Mouse (Mus musculus) midbrain, postnatal 0 days (tissue): ENCODE measurements at regions not wholly inside any gene's neighbourhood (a gene's known extent, or its start where the extent isn't known, plus 50 kb on each side); places are given as distances from the start of the nearest gene placed in this dataset.
"Not testable (repeated sequence)": the region's sequence is repeated elsewhere in the genome, so short reads cannot be mapped to it uniquely, and the experiment has no call there.

Experiments used
- ATAC-seq: fragments of 200-750 bp; cut with Nextera tagmentation; 2 replicates; pipeline ENCODE4 v1.8.0; 2017; ENCODE audit warnings: moderate number of reproducible peaks, mild to moderate bottlenecking, moderate TSS enrichment, moderate library complexity; ENCODE audit not compliant: low FRiP score
- DNase-seq: peaks from one replicate; pipeline ENCODE4 v3.0.0-alpha.2; 2015; ENCODE audit warnings: low spot score
- H3K27ac ChIP-seq: fragments of 300-500 bp; sonication (generic); 2 replicates; pipeline ENCODE4 v1.5.1; 2014; ENCODE audit warnings: low read depth, mild to moderate bottlenecking, low read length, mixed read lengths
- H3K27me3 ChIP-seq: fragments of 300-500 bp; sonication (generic); 2 replicates; pipeline ENCODE4 v1.6.1; 2014; ENCODE audit warnings: low read length, control low read depth, mixed read lengths; ENCODE audit not compliant: insufficient read depth
- H3K36me3 ChIP-seq: fragments of 300-500 bp; sonication (generic); 2 replicates; pipeline ENCODE4 v1.6.1; 2014; ENCODE audit warnings: low read length, control low read depth, mixed read lengths; ENCODE audit not compliant: insufficient read depth
- H3K4me1 ChIP-seq: fragments of 300-500 bp; sonication (generic); 2 replicates; pipeline ENCODE4 v1.6.1; 2014; ENCODE audit warnings: mild to moderate bottlenecking, control low read depth, antibody characterized with exemption, low read length, mixed read lengths; ENCODE audit not compliant: insufficient read depth
- H3K4me2 ChIP-seq: fragments of 300-500 bp; sonication (generic); 2 replicates; pipeline ENCODE4 v1.6.1; 2014; ENCODE audit warnings: low read depth, mild to moderate bottlenecking, low read length, mixed read lengths; ENCODE audit not compliant: poor library complexity, severe bottlenecking
- H3K4me3 ChIP-seq: fragments of 300-500 bp; sonication (generic); 2 replicates; pipeline ENCODE4 v1.5.1; 2014; ENCODE audit warnings: low read depth, mild to moderate bottlenecking, low read length, moderate library complexity
- H3K9ac ChIP-seq: fragments of 300-500 bp; sonication (generic); replicated peaks from 2 replicates; pipeline ENCODE4 v1.6.1; 2014; ENCODE audit warnings: mild to moderate bottlenecking, low read length, moderate library complexity, mixed read lengths; ENCODE audit not compliant: poor library complexity, severe bottlenecking
- H3K9me3 ChIP-seq: fragments of 300-500 bp; sonication (generic); 2 replicates; pipeline ENCODE4 v1.6.1; 2016; ENCODE audit warnings: low read length, control low read depth
- CTCF ChIP-seq: IDR thresholded peaks from 2 replicates; pipeline ENCODE4 v1.5.1; 2016; ENCODE audit warnings: antibody characterized with exemption, mild to moderate bottlenecking
- WGBS: fragments of 180-500 bp; shearing (Covaris S2); extraction: QIAGEN DNeasy Blood & Tissue Kit; methylation state at CpG from one replicate; pipeline ENCODE4 v1.1.7; 2014; 5-methylcytosine and 5-hydroxymethylcytosine counted together

- H3K4me1 ChIP-seq = no peaks in the 10 kb centered on the region
- H3K27me3 ChIP-seq = no peaks in the 10 kb centered on the region
- no peaks in the 10 kb centered on the region for H3K9me3 ChIP-seq
- TF ChIP-seq CTCF = no peak
- no peak overlapping the region for H3K27ac ChIP-seq
- no peak overlapping the region for H3K9ac ChIP-seq
- no peak overlapping the region for H3K4me3 ChIP-seq
- H3K4me2 ChIP-seq = no peak overlapping the region
- DNase-seq (no peak), ATAC-seq (no peak)
- no peaks in the 10 kb centered on the region for H3K36me3 ChIP-seq
- WGBS = 77% methylated on average over 11 of the region's 11 CpGs
Measured at GRCm38 (mm10) chr1:78588036-78588435, 69.6 kb upstream of the Acsl3 start.

- H3K4me1 ChIP-seq, H3K27ac ChIP-seq, H3K27me3 ChIP-seq, H3K9me3 ChIP-seq, DNase-seq, H3K9ac ChIP-seq, H3K4me2 ChIP-seq, H3K36me3 ChIP-seq, H3K4me3 ChIP-seq, ATAC-seq: not testable (repeated sequence)
- WGBS = 55% methylated on average over 1 of the region's 1 CpGs
Measured at GRCm38 (mm10) chr1:78588660-78589059, 69.0 kb upstream of the Acsl3 start.

GRCm38 (mm10) chr1:78590558-78590957, 67.1 kb upstream of the Acsl3 start:
- Histone ChIP-seq H3K9me3 (no peaks in the 10 kb centered on the region), H3K36me3 (no peaks in the 10 kb centered on the region), H3K9ac (no peak overlapping the region), H3K4me1 (no peaks in the 10 kb centered on the region), H3K27me3 (no peaks in the 10 kb centered on the region), H3K27ac (no peak overlapping the region), H3K4me2 (no peak overlapping the region), H3K4me3 (no peak overlapping the region)
- no peak for TF ChIP-seq CTCF
- peak; percentile 40 for DNase-seq
- WGBS = 80% methylated on average over 5 of the region's 5 CpGs
- peak; percentile 63; the same call in 1 of the 2 replicates for ATAC-seq

- Histone ChIP-seq H3K27ac (no peak overlapping the region), H3K9me3 (no peaks in the 10 kb centered on the region), H3K4me2 (no peak overlapping the region), H3K27me3 (no peaks in the 10 kb centered on the region), H3K4me3 (no peak overlapping the region), H3K4me1 (no peaks in the 10 kb centered on the region), H3K9ac (no peak overlapping the region), H3K36me3 (no peaks in the 10 kb centered on the region)
- WGBS = 83% methylated on average over 14 of the region's 14 CpGs
- ATAC-seq = no peak
- no peak for TF ChIP-seq CTCF
- peak; percentile 39 for DNase-seq
Measured at GRCm38 (mm10) chr1:78593927-78594641, 63.5 kb upstream of the Acsl3 start.

GRCm38 (mm10) chr1:78595521-78596139, 62.0 kb upstream of the Acsl3 start:
- H3K27me3 ChIP-seq = no peaks in the 10 kb centered on the region
- TF ChIP-seq CTCF = no peak
- no peak overlapping the region for H3K4me2 ChIP-seq
- 84% methylated on average over 14 of the region's 14 CpGs for WGBS
- DNase-seq (no peak), ATAC-seq (no peak)
- H3K27ac ChIP-seq = no peak overlapping the region
- no peak overlapping the region for H3K4me3 ChIP-seq
- no peaks in the 10 kb centered on the region for H3K36me3 ChIP-seq
- no peaks in the 10 kb centered on the region for H3K9me3 ChIP-seq
- no peaks in the 10 kb centered on the region for H3K4me1 ChIP-seq
- H3K9ac ChIP-seq = no peak overlapping the region

GRCm38 (mm10) chr1:78598561-78598960, 59.1 kb upstream of the Acsl3 start:
- DNase-seq = peak; percentile 18
- no peaks in the 10 kb centered on the region for H3K36me3 ChIP-seq
- H3K9ac ChIP-seq = no peak overlapping the region
- ATAC-seq = no peak
- H3K4me3 ChIP-seq = no peak overlapping the region
- 77% methylated on average over 5 of the region's 5 CpGs for WGBS
- no peaks in the 10 kb centered on the region for H3K4me1 ChIP-seq
- no peak overlapping the region for H3K4me2 ChIP-seq
- H3K9me3 ChIP-seq = no peaks in the 10 kb centered on the region
- no peak for TF ChIP-seq CTCF
- no peaks in the 10 kb centered on the region for H3K27me3 ChIP-seq
- no peak overlapping the region for H3K27ac ChIP-seq
